Mouse (Mus musculus): ENCODE measurements around the gene Pfdn5.

Pfdn5 gene

GRCm38 (mm10) chr15:102326022-102326576 is at the start of gene Pfdn5:
TSS of gene Pfdn5 (plus strand) at chr15:102326116.
- peak; percentile 86 for DNase-seq (ENCODE audit: low read depth)

GRCm38 (mm10) chr15:102278726-102279091 is 47.2 kb upstream of the Pfdn5 start:
- no peak for DNase-seq (ENCODE audit: low read depth)

- DNase-seq (ENCODE audit: low read depth): peak; percentile 95
These were observed 46.7 kb upstream of the Pfdn5 start, which contains the start of gene Mfsd5 for GRCm38 (mm10) chr15:102279092-102279782. TSS of gene Mfsd5 (plus strand) at chr15:102279454.

- DNase-seq (ENCODE audit: low read depth): no peak
These were observed 46.0 kb upstream of the Pfdn5 start for GRCm38 (mm10) chr15:102279783-102280520.

- DNase-seq (ENCODE audit: low read depth): no peak
These were observed 45.3 kb upstream of the Pfdn5 start for GRCm38 (mm10) chr15:102280623-102281022.

- no peak for DNase-seq (ENCODE audit: low read depth)
These were observed 43.2 kb upstream of the Pfdn5 start for GRCm38 (mm10) chr15:102282463-102283292.

GRCm38 (mm10) chr15:102283648-102284047 is 42.3 kb upstream of the Pfdn5 start:
- DNase-seq (ENCODE audit: low read depth): no peak

- peak; percentile 81 for DNase-seq (ENCODE audit: low read depth)
These were observed 38.5 kb upstream of the Pfdn5 start for GRCm38 (mm10) chr15:102287395-102287794.

- DNase-seq (ENCODE audit: low read depth): peak; percentile 95
These were observed 30.1 kb upstream of the Pfdn5 start, which contains the start of gene Espl1 for GRCm38 (mm10) chr15:102295633-102296367. TSS of gene Espl1 (plus strand) at chr15:102296266.

- DNase-seq (ENCODE audit: low read depth): no peak
These were observed 29.4 kb upstream of the Pfdn5 start for GRCm38 (mm10) chr15:102296368-102297006.

GRCm38 (mm10) chr15:102302542-102302941 is 23.4 kb upstream of the Pfdn5 start:
- DNase-seq (ENCODE audit: low read depth): no peak

GRCm38 (mm10) chr15:102308717-102309116 is 17.2 kb upstream of the Pfdn5 start:
- DNase-seq (ENCODE audit: low read depth): no peak

GRCm38 (mm10) chr15:102310074-102310845 is 15.7 kb upstream of the Pfdn5 start:
- no peak for DNase-seq (ENCODE audit: low read depth)

GRCm38 (mm10) chr15:102311489-102311888 is 14.4 kb upstream of the Pfdn5 start:
- no peak for DNase-seq (ENCODE audit: low read depth)

- DNase-seq (ENCODE audit: low read depth): no peak
These were observed 10.6 kb upstream of the Pfdn5 start for GRCm38 (mm10) chr15:102315292-102315691.

- peak; percentile 78 for DNase-seq (ENCODE audit: low read depth)
These were observed 9.7 kb upstream of the Pfdn5 start for GRCm38 (mm10) chr15:102316263-102316662.

- DNase-seq (ENCODE audit: low read depth): no peak
These were observed 1.1 kb upstream of the Pfdn5 start for GRCm38 (mm10) chr15:102324654-102325473.

GRCm38 (mm10) chr15:102326892-102327291 is 976 bp downstream of the Pfdn5 start:
- peak; percentile 33 for DNase-seq (ENCODE audit: low read depth)

- DNase-seq (ENCODE audit: low read depth): peak; percentile 95
These were observed 5.7 kb downstream of the Pfdn5 start, which contains the start of gene Myg1 for GRCm38 (mm10) chr15:102331610-102332015. TSS of gene Myg1 (plus strand) at chr15:102331709.
